Mouse (Mus musculus) forebrain, embryonic 10.5 days (tissue): ENCODE results near the gene Flt3l. TPM values are rescaled to one million over a fixed set of nuclear protein-coding genes. Genes with fewer than 3 reads are reported as not detected.

Experiments used
- DNase-seq: peaks from one replicate; pipeline ENCODE4 v3.0.0-alpha.2; 2017; ENCODE audit warnings: low spot score; ENCODE audit errors: extremely low spot score
- H3K27ac ChIP-seq: fragments of 300-500 bp; sonication (generic); 2 replicates; pipeline ENCODE4 v1.5.1; 2016; ENCODE audit warnings: mild to moderate bottlenecking
- H3K27me3 ChIP-seq: fragments of 300-500 bp; sonication (generic); 2 replicates; pipeline ENCODE4 v1.6.1; 2016; ENCODE audit warnings: mild to moderate bottlenecking; ENCODE audit not compliant: poor library complexity, severe bottlenecking
- H3K36me3 ChIP-seq: fragments of 300-500 bp; sonication (generic); replicated peaks from 2 replicates; pipeline ENCODE4 v1.6.1; 2016; ENCODE audit warnings: mild to moderate bottlenecking, moderate library complexity
- H3K4me1 ChIP-seq: fragments of 300-500 bp; sonication (generic); 2 replicates; pipeline ENCODE4 v1.6.1; 2016
- H3K4me3 ChIP-seq: fragments of 300-500 bp; sonication (generic); 2 replicates; pipeline ENCODE4 v1.5.1; 2016; ENCODE audit warnings: mild to moderate bottlenecking, moderate library complexity
- H3K9me3 ChIP-seq: fragments of 300-500 bp; sonication (generic); 2 replicates; pipeline ENCODE4 v1.6.1; 2016; ENCODE audit warnings: mild to moderate bottlenecking, moderate library complexity
- WGBS: fragments of 180-500 bp; shearing (Covaris S2); methylation state at CpG from one replicate; pipeline ENCODE4 v1.1.7; 2016; 5-methylcytosine and 5-hydroxymethylcytosine counted together
- polyA plus RNA-seq: library from polyadenylated mRNA; unstranded; fragments of >200 nt; fragmentation: Nextera tagmentation; extraction: Ambion mirVana; gene quantifications from 2 replicates; pipeline ENCODE4 v1.2.1, GENCODE M21; 2016

The Flt3l gene
- polyA plus RNA-seq, 1 experiment from 2014 or later = 1.1 TPM

DNA sequence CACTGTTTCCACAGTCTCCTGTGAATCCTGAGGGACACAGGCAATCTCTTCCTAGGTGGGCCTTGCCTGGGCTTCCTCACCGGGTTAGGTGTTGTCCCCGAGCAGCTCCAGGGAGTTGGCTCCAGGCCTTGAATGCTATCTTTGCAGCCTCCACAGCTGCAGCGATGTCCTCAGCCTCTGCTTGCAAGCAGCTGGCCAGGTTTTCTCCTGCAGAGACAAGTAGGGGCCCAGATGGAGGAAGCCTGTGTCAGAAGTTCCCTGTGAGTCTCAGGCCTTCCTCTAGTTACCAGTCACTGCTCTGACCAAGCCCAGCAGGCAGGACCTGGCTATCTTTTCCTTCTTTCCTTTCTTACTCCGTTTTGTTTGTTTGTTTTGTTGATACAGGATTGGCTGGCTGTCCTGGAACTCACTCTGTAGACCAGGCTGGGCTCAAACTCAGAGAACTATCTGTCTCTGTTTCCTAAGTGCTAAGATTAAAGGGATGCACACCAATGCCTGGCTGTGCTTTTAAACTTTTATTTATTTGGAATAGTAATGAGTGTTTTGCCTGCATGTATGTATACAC lies 12.4 kb upstream of the Flt3l start:
- Histone ChIP-seq H3K27me3 (no peaks in the 10 kb centered on the region), H3K9me3 (no peaks in the 10 kb centered on the region), H3K4me3 (no peak overlapping the region), H3K4me1 (peaks cover 32% of the 10 kb centered on the region), H3K36me3 (peaks cover 47% of the 10 kb centered on the region), H3K27ac (no peak overlapping the region)
- 68% methylated on average over 4 of the region's 4 CpGs for WGBS
- no peak for DNase-seq

DNA sequence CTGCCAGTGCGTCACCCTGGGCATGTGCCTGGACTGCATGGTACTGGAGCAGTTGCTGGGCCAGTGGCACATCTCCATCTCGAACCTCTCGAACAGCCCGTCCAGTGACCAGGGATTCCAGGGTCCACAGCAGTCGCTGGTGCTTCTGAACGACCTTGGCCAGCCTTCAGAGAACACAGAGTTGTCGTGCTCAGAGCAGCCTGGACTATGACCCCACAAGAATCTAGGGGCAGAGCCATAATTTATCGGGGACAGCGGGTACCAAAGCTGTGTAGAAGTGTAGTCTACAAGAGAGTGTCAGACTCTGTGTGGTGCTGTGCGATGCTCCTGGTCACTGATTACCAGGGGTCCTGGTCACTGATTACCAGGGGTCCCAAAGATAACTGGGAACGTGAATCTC lies 11.7 kb upstream of the Flt3l start:
- Histone ChIP-seq H3K27ac (no peak overlapping the region), H3K4me3 (no peak overlapping the region), H3K27me3 (no peaks in the 10 kb centered on the region), H3K9me3 (no peaks in the 10 kb centered on the region), H3K4me1 (peaks cover 27% of the 10 kb centered on the region), H3K36me3 (peaks cover 53% of the 10 kb centered on the region)
- WGBS = 93% methylated on average over 11 of the region's 11 CpGs
- no peak for DNase-seq

DNA sequence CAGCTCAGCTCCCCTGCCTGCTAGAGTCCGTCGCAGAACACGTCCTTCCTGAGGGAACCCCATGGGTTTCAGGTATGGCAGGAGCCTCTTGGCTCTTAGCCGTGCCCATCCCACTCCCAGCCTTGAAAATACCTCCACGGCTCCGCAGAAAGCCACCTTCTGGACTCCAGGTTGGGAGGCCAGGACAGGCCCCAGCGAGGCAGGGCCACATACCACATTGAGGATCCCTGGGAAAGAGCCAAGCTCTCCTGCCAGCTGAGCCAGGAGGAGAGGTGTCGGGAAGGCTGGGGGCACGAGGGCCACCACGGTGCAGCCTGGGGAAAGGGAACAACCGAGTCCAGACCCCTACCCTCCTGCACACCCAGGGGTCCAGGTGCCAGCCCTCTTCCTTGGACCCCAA lies 11.0 kb upstream of the Flt3l start:
- 90% methylated on average over 11 of the region's 11 CpGs for WGBS
- peaks cover 27% of the 10 kb centered on the region for H3K4me1 ChIP-seq
- H3K27me3 ChIP-seq = no peaks in the 10 kb centered on the region
- H3K27ac ChIP-seq = no peak overlapping the region
- no peak overlapping the region for H3K4me3 ChIP-seq
- no peak for DNase-seq
- no peaks in the 10 kb centered on the region for H3K9me3 ChIP-seq
- peaks cover 60% of the 10 kb centered on the region for H3K36me3 ChIP-seq

DNA sequence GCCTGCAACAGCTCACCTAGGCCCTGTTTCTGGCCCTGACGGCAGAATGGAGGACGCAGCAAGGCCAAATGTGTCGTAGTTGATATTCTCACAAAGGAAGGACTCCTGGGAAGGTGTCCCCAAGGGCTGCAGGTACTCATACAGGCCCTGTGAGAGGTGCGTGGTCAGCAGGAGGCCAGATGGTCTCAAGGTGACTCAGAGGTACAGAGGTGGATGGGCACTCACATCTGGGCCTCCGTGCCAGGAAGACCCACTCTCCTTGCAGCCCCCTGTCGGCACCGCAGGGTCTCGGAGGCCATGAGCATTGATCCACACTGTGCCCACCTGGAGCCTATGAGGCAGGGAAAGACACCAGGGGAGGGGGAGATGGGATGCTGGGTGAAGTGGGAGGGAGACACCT lies 9.2 kb upstream of the Flt3l start:
- peaks cover 14% of the 10 kb centered on the region for H3K4me1 ChIP-seq
- H3K9me3 ChIP-seq = no peaks in the 10 kb centered on the region
- no peak for DNase-seq
- peaks cover 71% of the 10 kb centered on the region for H3K36me3 ChIP-seq
- no peaks in the 10 kb centered on the region for H3K27me3 ChIP-seq
- 97% methylated on average over 8 of the region's 8 CpGs for WGBS
- 0 out of 2 replicates have a peak overlapping the region, but pooled peaks have one; percentile 20 for H3K27ac ChIP-seq
- H3K4me3 ChIP-seq = no peak overlapping the region

DNA sequence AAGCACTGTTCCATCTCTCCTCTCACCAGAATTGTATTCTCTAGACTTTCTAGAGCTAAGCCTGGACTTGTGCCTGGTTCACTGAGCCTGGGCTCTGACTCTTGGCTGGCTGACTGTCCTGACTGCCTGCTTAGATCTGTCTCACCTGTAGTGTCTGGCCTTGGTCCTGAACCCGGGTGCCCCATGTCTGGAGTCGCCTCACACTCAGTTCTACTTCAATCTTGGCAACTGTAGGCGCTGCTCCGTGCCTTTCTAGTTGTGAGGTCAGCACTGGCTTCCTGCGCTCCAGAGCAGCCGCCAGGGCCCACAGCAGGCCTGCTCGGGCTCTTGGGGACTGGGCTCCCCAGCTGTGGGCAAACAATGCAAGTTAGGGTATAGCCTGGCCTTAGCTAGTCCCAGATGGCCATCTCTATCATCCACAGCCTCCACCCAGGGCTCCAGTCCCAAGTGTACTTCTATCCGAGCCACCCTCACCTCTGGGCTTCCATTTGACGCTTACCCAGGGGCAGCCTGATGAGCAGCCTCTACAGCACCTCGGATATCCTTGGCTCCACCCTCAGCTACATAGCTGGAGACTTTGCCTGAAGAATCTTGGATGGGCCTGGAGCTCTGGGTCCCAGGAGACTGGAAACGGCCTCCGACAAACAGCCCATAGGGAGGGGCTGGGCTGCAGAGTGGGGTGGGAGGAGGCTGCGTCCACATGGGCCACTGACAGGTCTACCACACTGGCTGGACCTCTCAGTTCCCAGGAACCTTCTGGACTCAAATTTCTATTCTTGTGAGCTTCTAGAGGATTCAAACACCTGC lies 8.3 kb upstream of the Flt3l start:
- H3K9me3 ChIP-seq = no peaks in the 10 kb centered on the region
- no peak for DNase-seq
- no peaks in the 10 kb centered on the region for H3K27me3 ChIP-seq
- H3K4me3 ChIP-seq = no peak overlapping the region
- peaks cover 5% of the 10 kb centered on the region for H3K4me1 ChIP-seq
- 91% methylated on average over 13 of the region's 13 CpGs for WGBS
- H3K36me3 ChIP-seq = peaks cover 71% of the 10 kb centered on the region
- no peak overlapping the region for H3K27ac ChIP-seq

DNA sequence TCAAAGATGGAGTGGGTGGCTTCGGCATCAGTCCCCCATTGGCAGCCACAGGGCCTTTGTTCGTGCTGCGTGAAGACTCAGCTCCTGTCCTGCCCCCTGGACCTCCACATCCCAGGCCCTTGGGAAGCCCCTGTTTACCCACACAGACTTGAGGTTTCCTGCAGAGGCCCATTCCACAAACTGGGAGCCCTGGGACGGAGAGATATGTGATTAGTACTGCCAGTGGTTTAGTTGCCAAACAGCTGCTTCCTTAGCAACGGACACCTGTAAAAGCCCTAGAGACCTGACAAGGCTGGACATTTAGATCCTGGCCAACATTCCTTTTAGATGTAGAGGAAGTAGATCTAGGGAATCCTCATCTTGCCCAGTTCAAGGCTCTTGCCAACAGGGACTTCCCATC lies 5.7 kb upstream of the Flt3l start:
- Histone ChIP-seq H3K4me3 (no peak overlapping the region), H3K4me1 (no peaks in the 10 kb centered on the region), H3K27me3 (peaks cover 10% of the 10 kb centered on the region), H3K9me3 (no peaks in the 10 kb centered on the region), H3K27ac (no peak overlapping the region), H3K36me3 (peaks cover 56% of the 10 kb centered on the region)
- DNase-seq = no peak
- WGBS = 88% methylated on average over 5 of the region's 5 CpGs

DNA sequence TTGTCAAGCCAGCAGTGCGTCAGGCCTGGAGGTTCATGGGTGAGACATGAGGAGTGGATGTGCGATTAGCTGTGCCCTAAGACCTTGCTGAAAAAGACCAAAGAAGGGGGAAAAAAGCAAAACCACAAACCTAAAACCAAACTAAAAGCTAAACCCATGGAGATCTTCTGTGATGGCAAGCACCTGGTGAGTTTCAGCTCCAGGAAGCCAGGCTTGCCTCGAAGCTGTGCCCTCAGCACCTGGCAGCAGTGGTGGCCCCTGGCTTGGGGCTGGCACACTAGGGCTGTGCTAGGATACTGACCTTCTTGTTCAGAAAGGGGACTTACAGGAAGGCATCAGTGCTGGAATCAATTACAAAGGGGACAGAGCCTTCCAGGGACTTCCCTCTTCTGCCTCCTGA lies 5.1 kb upstream of the Flt3l start:
- H3K27me3 ChIP-seq = peaks cover 15% of the 10 kb centered on the region
- peaks cover 52% of the 10 kb centered on the region for H3K36me3 ChIP-seq
- H3K27ac ChIP-seq = no peak overlapping the region
- 89% methylated on average over 3 of the region's 3 CpGs for WGBS
- H3K4me1 ChIP-seq = peaks cover 3% of the 10 kb centered on the region
- no peak for DNase-seq
- no peaks in the 10 kb centered on the region for H3K9me3 ChIP-seq
- no peak overlapping the region for H3K4me3 ChIP-seq

DNA sequence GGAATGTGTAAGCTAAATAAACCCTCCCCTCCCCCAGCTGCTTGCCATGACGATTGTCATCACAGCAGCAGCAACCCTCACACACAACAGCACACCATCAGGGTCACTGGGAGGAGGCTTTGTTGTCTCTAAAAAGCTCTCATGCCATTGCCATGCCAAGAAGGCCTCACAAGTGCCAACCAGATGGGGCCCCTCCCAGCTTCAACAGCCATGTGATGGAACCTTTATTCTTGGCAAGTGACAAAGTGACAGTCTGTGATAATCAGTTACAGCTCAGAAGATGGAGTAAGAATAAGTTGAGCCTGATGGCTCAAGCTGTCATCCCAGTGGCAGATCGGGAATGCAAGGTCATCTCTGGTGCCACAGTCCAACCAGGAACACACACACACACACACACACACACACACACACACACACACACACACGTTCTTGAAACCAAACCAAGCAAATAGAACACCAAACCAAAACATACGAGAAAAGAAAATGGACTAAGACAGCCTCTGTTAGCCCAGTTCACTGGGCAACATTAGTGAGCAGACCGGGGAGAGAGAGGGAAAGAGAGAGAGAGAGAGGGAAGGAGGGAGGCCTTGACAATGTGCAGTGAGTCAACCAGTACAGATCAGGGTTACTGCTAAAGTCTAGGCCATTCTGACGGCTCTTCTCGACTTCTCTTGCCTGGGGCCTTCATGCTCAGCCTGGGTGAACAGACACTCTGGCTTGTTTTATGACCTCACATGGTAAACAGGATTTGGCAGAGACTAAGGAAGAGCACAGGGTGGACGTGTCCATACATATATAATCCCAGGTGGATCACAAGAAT lies 3.9 kb upstream of the Flt3l start:
- H3K27ac ChIP-seq = no peak overlapping the region
- DNase-seq = no peak
- H3K4me3 ChIP-seq = no peak overlapping the region
- peaks cover 26% of the 10 kb centered on the region for H3K27me3 ChIP-seq
- H3K36me3 ChIP-seq = peaks cover 40% of the 10 kb centered on the region
- 81% methylated on average over 8 of the region's 8 CpGs for WGBS
- H3K9me3 ChIP-seq = no peaks in the 10 kb centered on the region
- peaks cover 13% of the 10 kb centered on the region for H3K4me1 ChIP-seq

DNA sequence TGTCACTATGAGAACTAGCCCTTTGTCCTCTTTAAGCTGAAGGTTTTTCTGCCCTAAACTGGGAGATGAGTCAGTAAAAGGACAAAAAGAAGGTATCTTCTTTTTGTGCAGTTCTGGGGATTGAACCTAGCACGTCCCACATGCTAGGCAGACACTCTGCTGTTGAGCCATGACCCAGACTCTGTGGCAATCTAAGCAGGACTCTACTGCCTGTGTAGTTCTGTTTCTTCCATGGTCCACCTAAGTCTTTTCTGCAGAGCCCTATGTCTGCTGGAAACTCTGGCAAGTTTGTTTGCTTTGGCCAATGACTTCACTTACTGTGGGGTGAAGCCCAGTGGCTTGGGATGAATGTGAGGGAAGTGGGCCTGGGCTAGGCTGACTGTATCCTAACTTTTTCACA lies 2.2 kb upstream of the Flt3l start:
- Histone ChIP-seq H3K27me3 (peaks cover 39% of the 10 kb centered on the region), H3K9me3 (no peaks in the 10 kb centered on the region), H3K4me1 (peaks cover 28% of the 10 kb centered on the region), H3K36me3 (peaks cover 22% of the 10 kb centered on the region), H3K27ac (0 out of 2 replicates have a peak overlapping the region, but pooled peaks have one; percentile 20), H3K4me3 (no peak overlapping the region)
- no peak for DNase-seq
- WGBS = 81% methylated on average over 1 of the region's 1 CpGs

DNA sequence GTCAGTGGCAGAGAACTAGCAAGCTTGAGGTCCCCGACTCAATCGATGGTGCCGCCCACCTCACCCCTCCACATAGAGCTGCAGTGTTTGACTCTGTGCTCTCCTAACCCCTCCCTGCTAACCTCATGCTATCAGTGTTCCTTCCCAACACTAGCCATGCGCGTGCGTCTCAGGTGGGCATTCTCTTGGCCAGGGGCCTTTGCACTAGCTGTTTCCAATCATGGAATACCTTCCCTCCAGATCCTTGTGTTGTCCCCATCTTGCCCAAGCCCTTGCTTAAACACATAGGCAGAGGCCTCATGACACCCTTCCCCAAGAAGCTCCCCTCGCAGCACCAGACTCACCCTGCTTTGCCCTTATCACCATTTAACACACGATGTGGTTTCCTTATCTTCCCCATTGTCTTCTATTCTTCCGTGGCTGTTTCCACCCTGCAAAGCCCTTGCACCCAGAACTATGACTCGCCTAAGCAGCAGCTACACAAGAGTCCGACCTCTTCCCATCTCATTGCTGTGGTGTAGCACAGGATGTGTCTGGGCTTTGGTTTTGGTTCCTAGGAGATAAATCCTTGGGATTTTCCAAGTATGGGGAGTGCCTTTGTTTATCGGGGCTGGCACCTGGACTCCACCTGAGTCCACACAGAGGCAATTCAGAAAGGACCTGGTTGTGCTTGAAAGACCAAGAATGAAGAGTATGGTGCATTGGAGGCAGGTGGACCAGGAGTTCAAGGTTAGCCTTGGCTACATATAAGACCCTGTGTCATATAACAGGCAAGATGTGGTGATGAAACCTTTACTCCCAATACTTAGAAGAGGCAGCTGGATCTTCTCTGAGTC lies 1.2 kb upstream of the Flt3l start:
- H3K4me3 ChIP-seq = no peak overlapping the region
- H3K36me3 ChIP-seq = peaks cover 13% of the 10 kb centered on the region
- peak overlapping the region; percentile 56; the same call in 1 of the 2 replicates for H3K27ac ChIP-seq
- H3K9me3 ChIP-seq = no peaks in the 10 kb centered on the region
- peaks cover 39% of the 10 kb centered on the region for H3K27me3 ChIP-seq
- DNase-seq = no peak
- WGBS = 89% methylated on average over 12 of the region's 12 CpGs
- peaks cover 28% of the 10 kb centered on the region for H3K4me1 ChIP-seq

DNA sequence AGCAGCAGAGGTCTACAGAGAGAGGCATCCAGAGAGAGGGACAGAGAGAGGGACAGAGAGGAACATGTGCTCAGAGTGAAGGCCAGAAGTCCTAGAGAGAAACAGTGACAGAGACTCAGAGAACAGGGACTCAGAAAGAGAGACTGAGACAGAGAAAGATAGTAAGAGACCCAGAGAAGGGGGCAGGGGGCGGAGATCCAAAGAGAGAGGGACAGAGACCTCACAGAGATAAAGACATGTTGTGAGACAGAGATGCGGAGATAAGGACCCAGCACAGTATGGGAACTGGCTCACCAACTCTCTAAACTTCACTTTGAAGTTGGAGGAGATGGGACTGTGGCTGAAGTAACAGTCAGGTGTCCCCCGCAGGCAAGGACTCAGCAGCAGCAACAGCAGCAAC lies 862 bp downstream of the Flt3l start:
- Histone ChIP-seq H3K4me1 (peaks cover 28% of the 10 kb centered on the region), H3K36me3 (no peaks in the 10 kb centered on the region), H3K9me3 (no peaks in the 10 kb centered on the region), H3K4me3 (peak overlapping the region; percentile 55), H3K27ac (peak overlapping the region; percentile 68), H3K27me3 (peaks cover 44% of the 10 kb centered on the region)
- WGBS = 77% methylated on average over 3 of the region's 3 CpGs
- no peak for DNase-seq

DNA sequence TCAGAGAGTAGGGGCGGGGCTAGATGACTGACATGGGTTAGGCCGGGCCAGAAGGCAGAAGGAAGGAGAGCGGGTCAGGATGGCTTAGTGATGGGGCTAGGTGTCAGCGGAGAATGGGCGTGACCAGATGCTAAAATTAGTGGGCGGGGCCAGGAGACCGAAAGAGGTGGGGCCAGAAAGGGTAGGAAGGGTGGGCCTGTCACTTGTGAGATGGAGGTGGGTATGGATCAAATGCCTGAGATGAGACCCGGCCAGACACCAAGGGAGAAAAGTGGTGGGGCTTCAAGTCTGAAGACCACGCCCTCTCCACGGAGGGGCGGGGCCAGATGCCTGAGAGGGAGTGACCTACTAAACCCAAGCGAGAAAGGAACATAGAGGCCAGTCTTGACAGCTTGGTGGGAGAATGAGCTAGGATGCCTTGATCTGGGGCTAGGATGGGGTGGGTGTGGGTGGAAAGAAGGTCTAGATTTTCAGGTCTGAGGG lies 1.6 kb downstream of the Flt3l start:
- H3K27me3 ChIP-seq = peaks cover 44% of the 10 kb centered on the region
- 8% methylated on average over 12 of the region's 12 CpGs for WGBS
- H3K4me3 ChIP-seq = peak overlapping the region; percentile 55; the same call in 1 of the 2 replicates

More for the DNA sequence above, 1.6 kb downstream of the Flt3l start:
- no peak overlapping the region for H3K27ac ChIP-seq
- DNase-seq = no peak
- no peaks in the 10 kb centered on the region for H3K9me3 ChIP-seq
- H3K4me1 ChIP-seq = peaks cover 35% of the 10 kb centered on the region
- no peaks in the 10 kb centered on the region for H3K36me3 ChIP-seq
